Mouse (Mus musculus) adrenal gland, adult 18-20 months (tissue): ENCODE data around the gene Pkd1. TPM values are rescaled to one million over a fixed set of nuclear protein-coding genes. Genes with fewer than 3 reads are reported as not detected.
A peak's percentile ranks its signal among the peaks of the same experiment; 100 is the strongest.

Experiments
- DNase-seq, 2 experiments: peaks; one replicate each; pipeline ENCODE4 v3.0.0; 2021 to 2022; ENCODE audit warnings: low spot score in 2 of 2
- long read RNA-seq, 2 experiments: library from polyadenylated mRNA; stranded (forward); transcript quantifications; one replicate each; pipeline ENCODE4 v2.0.0; 2021
- total RNA-seq, 2 experiments: library from RNA; stranded (reverse); gene quantifications; 1 replicate in 1 of 2; 2 replicates in 1 of 2; pipeline ENCODE4 v1.2.3; 2021

The Pkd1 gene
- total RNA-seq, result 10 to 100 TPM; 37.9 to 38.2 TPM
- long read RNA-seq, experiment 1, partial matches to known transcripts, result 5 of 7 reads
- long read RNA-seq, experiment 1, other reads (novel, unspliced or antisense), result 2 of 7 reads
- long read RNA-seq, experiment 2, partial matches to known transcripts, result 1 of 6 reads
- long read RNA-seq, experiment 2, other reads (novel, unspliced or antisense), result 5 of 6 reads

GRCm38 (mm10) chr17:24549618-24550415 is at the start of gene Pkd1:
TSS of gene Pkd1 (plus strand) at chr17:24549834.
- DNase-seq, result peak; percentile 98 to 99

- no peak for DNase-seq
Measured at GRCm38 (mm10) chr17:24502208-24502607, 47.4 kb upstream of the Pkd1 start.

- DNase-seq, result no peak
Measured at GRCm38 (mm10) chr17:24504085-24504484, 45.5 kb upstream of the Pkd1 start.

- DNase-seq, result no peak
Measured at GRCm38 (mm10) chr17:24505286-24505955, 44.2 kb upstream of the Pkd1 start.

- peak in 1 of 2 experiments; percentile 45 for DNase-seq
Measured at GRCm38 (mm10) chr17:24506332-24507070, 43.1 kb upstream of the Pkd1 start.

GRCm38 (mm10) chr17:24507129-24507664 is 42.4 kb upstream of the Pkd1 start:
- DNase-seq, result no peak

GRCm38 (mm10) chr17:24507806-24508460 is 41.7 kb upstream of the Pkd1 start:
- no peak for DNase-seq

GRCm38 (mm10) chr17:24513609-24514008 is 36.0 kb upstream of the Pkd1 start:
- DNase-seq, result peak in 1 of 2 experiments; percentile 42

GRCm38 (mm10) chr17:24514270-24515257 is 35.1 kb upstream of the Pkd1 start:
- DNase-seq, result no peak

- DNase-seq, result no peak
Measured at GRCm38 (mm10) chr17:24520450-24520849, 29.2 kb upstream of the Pkd1 start.

GRCm38 (mm10) chr17:24524734-24525133 is 24.9 kb upstream of the Pkd1 start:
- DNase-seq, result no peak

- DNase-seq, result no peak
Measured at GRCm38 (mm10) chr17:24527315-24527714, 22.3 kb upstream of the Pkd1 start.

GRCm38 (mm10) chr17:24527723-24528559 is 21.7 kb upstream of the Pkd1 start, which contains the start of gene Traf7:
TSS of gene Traf7 (minus strand) at chr17:24527938.
- peak; percentile 83 for DNase-seq

GRCm38 (mm10) chr17:24528560-24528918 is 21.1 kb upstream of the Pkd1 start:
- no peak for DNase-seq

- DNase-seq, result peak; percentile 42 to 59
Measured at GRCm38 (mm10) chr17:24529007-24529451, 20.6 kb upstream of the Pkd1 start.

GRCm38 (mm10) chr17:24529883-24530282 is 19.8 kb upstream of the Pkd1 start:
- no peak for DNase-seq

- no peak for DNase-seq
Measured at GRCm38 (mm10) chr17:24530361-24531050, 19.1 kb upstream of the Pkd1 start.

GRCm38 (mm10) chr17:24531064-24531463 is 18.6 kb upstream of the Pkd1 start:
- no peak for DNase-seq
